Mouse (Mus musculus) heart, embryonic 14.5 days (tissue): Measurements from ENCODE around the gene Chad. TPM values are rescaled to one million over a fixed set of nuclear protein-coding genes. Genes with fewer than 3 reads are reported as not detected.

ENCODE experiments used
- ATAC-seq: fragments of 200-750 bp; cut with Nextera tagmentation; 2 replicates; pipeline ENCODE4 v1.8.0; 2017; ENCODE audit warnings: low read depth, moderate TSS enrichment; ENCODE audit not compliant: insufficient number of reproducible peaks, insufficient read depth, low FRiP score
- H3K27ac ChIP-seq, 2 experiments: fragments of 200-500 bp in 1 of 2; fragments of 300-500 bp in 1 of 2; sonication (generic) in 1 of 2; replicated peaks in 1 of 2; 2 replicates each; pipeline ENCODE4 v1.5.1; 2012 to 2014; ENCODE audit warnings: low read depth in 2 of 2, low read length in 2 of 2, control low read depth in 1 of 2, mild to moderate bottlenecking in 1 of 2, mixed read lengths in 1 of 2; ENCODE audit not compliant: control insufficient read depth in 1 of 2, insufficient read depth in 1 of 2
- H3K27me3 ChIP-seq: fragments of 300-500 bp; sonication (generic); 2 replicates; pipeline ENCODE4 v1.6.1; 2014; ENCODE audit warnings: mild to moderate bottlenecking, low read length, control low read depth; ENCODE audit not compliant: control insufficient read depth, insufficient read depth
- H3K36me3 ChIP-seq: fragments of 300-500 bp; sonication (generic); 2 replicates; pipeline ENCODE4 v1.6.1; 2014; ENCODE audit warnings: mild to moderate bottlenecking, control low read depth, low read length, mixed read lengths; ENCODE audit not compliant: control insufficient read depth, insufficient read depth
- H3K4me1 ChIP-seq, 2 experiments: fragments of 200-500 bp in 1 of 2; fragments of 300-500 bp in 1 of 2; sonication (generic) in 1 of 2; 2 replicates each; pipeline ENCODE4 v1.6.1; 2012 to 2014; ENCODE audit warnings: low read length in 2 of 2, control low read depth in 1 of 2, mixed read lengths in 1 of 2; ENCODE audit not compliant: control insufficient read depth in 2 of 2, insufficient read depth in 2 of 2
- H3K4me2 ChIP-seq: fragments of 300-500 bp; sonication (generic); 2 replicates; pipeline ENCODE4 v1.6.1; 2014; ENCODE audit warnings: mild to moderate bottlenecking, low read length
- H3K4me3 ChIP-seq, 2 experiments: fragments of 200-500 bp in 1 of 2; fragments of 300-500 bp in 1 of 2; sonication (generic) in 1 of 2; 2 replicates each; pipeline ENCODE4 v1.5.1; 2012 to 2014; ENCODE audit warnings: low read length in 2 of 2, mild to moderate bottlenecking in 2 of 2, control low read depth in 1 of 2, low read depth in 1 of 2, moderate library complexity in 1 of 2; ENCODE audit not compliant: control insufficient read depth in 1 of 2, insufficient read depth in 1 of 2
- H3K9ac ChIP-seq: fragments of 300-500 bp; sonication (generic); 2 replicates; pipeline ENCODE4 v1.6.1; 2014; ENCODE audit warnings: mild to moderate bottlenecking, low read length
- H3K9me3 ChIP-seq: fragments of 300-500 bp; sonication (generic); 2 replicates; pipeline ENCODE4 v1.6.1; 2016; ENCODE audit warnings: low read length, control low read depth; ENCODE audit not compliant: control insufficient read depth
- WGBS: fragments of 180-500 bp; shearing (Covaris S2); extraction: QIAGEN DNeasy Blood & Tissue Kit; methylation state at CpG from one replicate; pipeline ENCODE4 v1.1.7; 2014; 5-methylcytosine and 5-hydroxymethylcytosine counted together
- polyA plus RNA-seq: library from polyadenylated mRNA; unstranded; fragments of >200 nt; fragmentation: Nextera tagmentation; extraction: Ambion mirVana; gene quantifications from 2 replicates; pipeline ENCODE4 v1.2.1, GENCODE M21; 2014

Gene Chad
- polyA plus RNA-seq, 1 experiment from 2014 or later, result 0.42 TPM

GRCm38 (mm10) chr11:94566534-94566933 is 1.7 kb downstream of the Chad start:
- no peak for ATAC-seq
- Histone ChIP-seq H3K27ac (no peak overlapping the region), H3K9ac (no peak overlapping the region), H3K4me3 (no peak overlapping the region), H3K4me1 (peaks cover 12 to 14% of the 10 kb centered on the region in 2 experiments), H3K4me2 (no peak overlapping the region), H3K27me3 (peaks cover 15% of the 10 kb centered on the region), H3K9me3 (no peaks in the 10 kb centered on the region), H3K36me3 (0 out of 2 replicates have a peak, but pooled peaks cover 10% of the 10 kb centered on the region)
- WGBS, result 50% methylated on average over 6 of the region's 6 CpGs

DNA sequence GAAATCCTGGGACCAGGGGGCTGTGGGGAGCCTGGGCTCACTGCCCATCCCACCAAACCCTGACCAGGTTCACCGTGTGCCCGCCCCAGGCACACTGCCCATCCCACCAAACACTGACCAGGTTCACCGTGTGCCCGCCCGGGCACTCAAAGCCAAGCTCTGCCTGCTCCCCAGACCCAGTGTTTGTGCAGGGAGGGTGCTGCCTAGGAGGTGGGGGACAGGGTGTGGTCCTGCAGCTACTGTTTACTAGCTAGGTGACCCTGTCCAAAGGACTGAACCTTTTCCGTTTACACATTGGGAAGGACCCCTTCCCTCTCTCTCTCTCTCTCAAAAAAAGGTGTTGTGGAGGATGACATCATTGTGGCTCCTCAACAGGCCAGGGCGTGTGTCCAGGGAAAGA is 2.5 kb downstream of the Chad start:
- H3K36me3 ChIP-seq, result 0 out of 2 replicates have a peak, but pooled peaks cover 10% of the 10 kb centered on the region
- H3K4me2 ChIP-seq, result no peak overlapping the region
- H3K27me3 ChIP-seq, result peaks cover 15% of the 10 kb centered on the region
- ATAC-seq, result no peak
- peaks cover 12 to 14% of the 10 kb centered on the region in 2 experiments for H3K4me1 ChIP-seq
- no peak overlapping the region for H3K4me3 ChIP-seq
- no peak overlapping the region for H3K9ac ChIP-seq
- H3K9me3 ChIP-seq, result no peaks in the 10 kb centered on the region
- WGBS, result 91% methylated on average over 7 of the region's 7 CpGs
- no peak overlapping the region for H3K27ac ChIP-seq

- WGBS, result 56% methylated on average over 9 of the region's 9 CpGs
- H3K27me3 ChIP-seq, result peaks cover 6% of the 10 kb centered on the region
- H3K4me2 ChIP-seq, result no peak overlapping the region
- no peak overlapping the region for H3K9ac ChIP-seq
- no peak overlapping the region for H3K4me3 ChIP-seq
- peak overlapping the region; percentile 43 to 64 for H3K27ac ChIP-seq
- no peaks in the 10 kb centered on the region for H3K4me1 ChIP-seq
- H3K9me3 ChIP-seq, result no peaks in the 10 kb centered on the region
- no peak for ATAC-seq
- H3K36me3 ChIP-seq, result 0 out of 2 replicates have a peak, but pooled peaks cover 10% of the 10 kb centered on the region
Measured at GRCm38 (mm10) chr11:94570612-94571011, 5.8 kb downstream of the Chad start.

- WGBS, result 85% methylated on average over 1 of the region's 1 CpGs
Measured at GRCm38 (mm10) chr11:94571850-94572249, 7.0 kb downstream of the Chad start.

DNA sequence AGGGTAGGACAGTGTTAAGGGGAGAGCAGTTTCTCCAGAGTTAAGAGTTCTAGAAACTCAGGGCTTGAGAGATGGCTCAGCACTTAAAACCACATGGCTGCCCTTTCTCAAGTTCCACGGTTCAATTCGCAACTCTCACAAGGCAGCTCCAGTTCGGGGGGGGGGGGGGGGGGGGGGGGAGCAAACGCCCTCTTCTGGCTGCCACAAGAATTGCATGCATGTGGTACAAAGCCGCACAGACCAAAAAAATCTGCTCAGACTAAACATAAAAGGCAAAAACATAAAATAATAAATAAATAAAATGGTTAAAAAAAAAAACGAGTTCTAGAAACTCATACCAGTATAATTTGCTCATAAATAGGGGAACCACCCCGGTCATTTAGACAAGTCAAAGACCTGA is 9.7 kb downstream of the Chad start:
- Histone ChIP-seq H3K9ac (no peak overlapping the region), H3K4me2 (no peak overlapping the region), H3K27me3 (no peaks in the 10 kb centered on the region), H3K9me3 (no peaks in the 10 kb centered on the region), H3K4me1 (0 out of 4 replicates have a peak, but pooled peaks cover 0 to 2% of the 10 kb centered on the region in 2 experiments), H3K27ac (no peak overlapping the region), H3K4me3 (no peak overlapping the region), H3K36me3 (0 out of 2 replicates have a peak, but pooled peaks cover 3% of the 10 kb centered on the region)
- ATAC-seq, result no peak
- 27% methylated on average over 6 of the region's 7 CpGs for WGBS

More at GRCm38 (mm10) chr11:94571850-94572249, 7.0 kb downstream of the Chad start:
- Histone ChIP-seq H3K27ac (no peak overlapping the region), H3K9me3 (no peaks in the 10 kb centered on the region), H3K27me3 (no peaks in the 10 kb centered on the region), H3K4me2 (no peak overlapping the region), H3K4me3 (no peak overlapping the region), H3K9ac (no peak overlapping the region), H3K4me1 (no peaks in the 10 kb centered on the region), H3K36me3 (0 out of 2 replicates have a peak, but pooled peaks cover 10% of the 10 kb centered on the region)
- ATAC-seq, result no peak

GRCm38 (mm10) chr11:94575036-94575435 is 10.2 kb downstream of the Chad start:
- Histone ChIP-seq H3K9me3 (no peaks in the 10 kb centered on the region), H3K4me3 (no peak overlapping the region), H3K27ac (no peak overlapping the region), H3K36me3 (no peaks in the 10 kb centered on the region), H3K4me1 (0 out of 4 replicates have a peak, but pooled peaks cover 0 to 2% of the 10 kb centered on the region in 2 experiments), H3K4me2 (no peak overlapping the region), H3K9ac (no peak overlapping the region), H3K27me3 (no peaks in the 10 kb centered on the region)
- no peak for ATAC-seq
- 72% methylated on average over 2 of the region's 2 CpGs for WGBS

GRCm38 (mm10) chr11:94576361-94576760 is 11.5 kb downstream of the Chad start:
- H3K27ac ChIP-seq, result no peak overlapping the region
- H3K27me3 ChIP-seq, result no peaks in the 10 kb centered on the region
- H3K4me3 ChIP-seq, result no peak overlapping the region
- no peak overlapping the region for H3K4me2 ChIP-seq
- no peaks in the 10 kb centered on the region for H3K36me3 ChIP-seq
- ATAC-seq, result no peak
- no peaks in the 10 kb centered on the region for H3K9me3 ChIP-seq
- H3K9ac ChIP-seq, result no peak overlapping the region
- H3K4me1 ChIP-seq, result 0 out of 4 replicates have a peak, but pooled peaks cover 0 to 2% of the 10 kb centered on the region in 2 experiments
- 84% methylated on average over 9 of the region's 9 CpGs for WGBS
